Mouse (Mus musculus): ENCODE results near the gene Iqcf3.

- TF ChIP-seq POLR2A (IDR thresholded peaks at IDR 0.05; ENCODE audit: insufficient read depth, low read depth, low read length) (no peak), CTCF (IDR thresholded peaks at IDR 0.05) (no peak), EP300 (IDR thresholded peaks at IDR 0.05; ENCODE audit: insufficient read depth, low read depth, low read length) (no peak)
These were observed 11.9 kb upstream of the Iqcf3 start for GRCm38 (mm10) chr9:106573366-106573765.
